Mouse (Mus musculus) mouse trophoblast stem cell (cell line): ENCODE measurements around the gene Gm379.

Experiments used
- in situ Hi-C, 2 experiments: fragments of 300-500 bp; cut with MseI, MboI; formaldehyde crosslinking; loops; 2 replicates in 1 of 2; 3 replicates in 1 of 2; pipeline ENCODE4 v1.15.1; 2025

Gene Gm379

DNA sequence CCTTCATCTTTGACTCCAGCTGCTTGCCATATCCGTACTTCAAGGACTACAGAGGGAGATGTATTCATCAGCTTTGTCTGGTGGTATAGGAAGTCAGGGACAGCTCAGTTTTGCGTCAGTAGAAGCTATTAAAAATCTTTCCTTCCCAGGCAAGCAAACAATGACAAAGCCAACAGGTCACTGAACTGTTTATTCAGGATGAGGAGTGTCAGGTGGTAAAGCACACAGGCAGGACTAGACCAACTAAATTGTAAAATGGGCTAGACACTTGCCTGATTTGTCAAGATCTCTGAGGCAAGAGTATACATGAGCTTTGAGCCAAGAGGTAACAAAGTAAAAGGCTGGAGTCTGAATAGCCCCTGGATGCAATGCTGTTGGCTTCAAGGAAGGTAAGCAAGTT lies at the start of gene Gm379:
Gm379 (minus strand) TSS at position 7 of the 400 bp plus-strand sequence.
- in situ Hi-C loops, result no loop called here

GRCm38 (mm10) chrX:108704312-108704711 lies 39.6 kb upstream of the Gm379 start:
- in situ Hi-C loops, result no loop called here

GRCm38 (mm10) chrX:108668868-108669267 lies 4.2 kb upstream of the Gm379 start:
- in situ Hi-C loops, result no loop called here

DNA sequence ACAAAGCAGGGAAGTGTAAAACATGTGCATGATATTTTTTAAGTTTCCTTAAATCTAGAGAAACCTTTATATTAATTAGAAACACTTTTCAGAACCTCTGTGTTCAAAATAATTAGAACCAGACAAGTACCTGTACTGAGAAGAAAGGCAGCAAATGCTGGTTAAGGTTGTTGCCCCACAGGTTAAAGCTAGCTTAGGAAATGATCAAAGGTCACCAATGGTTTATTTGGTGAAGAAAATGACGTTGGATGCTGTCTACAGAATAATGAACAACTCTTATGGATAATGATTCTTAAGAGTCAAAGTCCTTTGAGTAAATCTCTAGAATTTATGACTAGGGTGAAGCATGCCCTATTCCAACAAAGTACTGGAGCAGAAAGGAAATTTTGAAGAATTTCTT lies 42.7 kb downstream of the Gm379 start:
- in situ Hi-C loops, result no loop called here

GRCm38 (mm10) chrX:108620886-108621285 lies 43.8 kb downstream of the Gm379 start:
- in situ Hi-C loops, result no loop called here
